Mouse (Mus musculus) left cerebral cortex, adult 9 months (tissue): ENCODE measurements around the gene C1qtnf5.
A peak's percentile ranks its signal among the peaks of the same experiment; 100 is the strongest.

ENCODE experiments used
- DNase-seq, 2 experiments: peaks; one replicate each; pipeline ENCODE4 v3.0.0; 2022; ENCODE audit warnings: low spot score in 2 of 2

C1qtnf5 gene

DNA sequence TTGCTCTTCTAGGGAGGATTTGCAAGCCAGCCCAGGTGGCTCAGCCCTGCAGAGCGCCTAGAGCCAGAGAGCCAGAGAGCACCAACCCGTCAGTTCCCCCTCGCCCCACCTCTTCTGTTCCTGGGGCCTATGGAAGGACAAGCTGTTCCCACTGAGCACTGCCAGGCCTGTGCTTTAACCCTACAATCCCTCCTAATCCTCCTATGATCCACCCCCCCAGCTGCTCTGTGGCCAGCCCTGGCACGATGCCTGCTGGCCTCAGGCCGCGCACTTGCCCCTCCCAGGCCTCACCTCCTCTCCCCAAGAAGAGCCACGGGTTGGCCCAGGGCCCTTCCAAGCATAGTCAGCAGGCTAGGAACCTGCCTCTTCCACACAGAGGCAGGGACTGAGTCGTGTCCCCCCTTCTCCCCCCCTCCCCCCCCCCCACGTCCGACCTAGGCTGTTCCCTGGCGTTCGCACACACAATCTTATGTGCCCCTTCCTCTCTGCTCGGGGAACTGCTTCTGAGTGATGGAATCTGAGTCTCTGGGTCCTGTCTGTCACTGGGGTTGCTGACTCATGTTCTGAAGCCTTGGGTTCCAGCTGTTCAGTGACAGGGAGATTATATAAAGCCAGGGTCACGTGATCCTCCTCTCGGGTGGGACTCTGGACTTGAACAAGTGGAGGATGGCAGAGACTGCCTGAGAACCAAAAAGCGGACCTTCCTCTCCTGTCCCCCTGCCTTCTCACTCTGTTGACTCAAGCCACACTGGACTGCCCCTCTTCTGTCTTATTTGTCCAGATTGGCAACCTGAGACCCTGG is 27.9 kb upstream of the C1qtnf5 start:
- DNase-seq, result peak in 1 of 2 experiments; percentile 46

DNA sequence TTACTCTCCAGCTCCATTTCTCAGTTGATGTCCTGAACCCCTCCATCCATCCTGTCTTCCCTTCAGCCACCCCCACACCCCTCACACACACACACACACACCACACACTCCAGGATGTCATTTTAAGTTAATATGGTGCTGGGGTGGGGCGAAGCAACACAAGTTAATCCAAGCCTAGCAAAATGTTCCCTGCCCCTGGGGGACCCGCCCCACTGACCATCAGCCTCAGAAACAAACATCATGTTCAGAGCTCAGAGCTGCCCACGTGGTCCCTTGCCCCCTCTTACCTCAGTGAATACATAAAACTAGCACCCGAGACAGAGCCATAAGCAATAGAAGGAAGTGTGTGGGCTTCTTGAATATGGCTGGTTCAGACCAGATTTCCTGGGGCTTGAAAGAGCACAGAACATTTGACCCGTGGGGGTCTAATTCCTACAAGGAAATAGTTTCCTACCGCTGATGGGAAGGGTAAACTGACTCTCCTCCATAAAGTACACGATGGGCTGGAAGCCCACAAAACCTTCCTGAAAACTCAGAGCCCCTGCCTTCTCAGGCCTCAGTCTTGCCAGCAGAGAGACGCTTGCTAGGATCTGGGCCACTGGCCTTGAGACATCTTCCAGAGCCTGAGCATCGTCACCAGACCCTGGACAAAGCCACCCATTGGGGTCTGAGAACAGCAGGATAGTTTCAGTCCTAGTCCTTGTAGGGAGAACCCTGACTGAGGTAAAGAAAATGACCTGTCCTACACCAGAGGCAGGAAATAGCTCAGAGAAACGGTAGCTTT is 26.9 kb upstream of the C1qtnf5 start:
- DNase-seq, result no peak

DNA sequence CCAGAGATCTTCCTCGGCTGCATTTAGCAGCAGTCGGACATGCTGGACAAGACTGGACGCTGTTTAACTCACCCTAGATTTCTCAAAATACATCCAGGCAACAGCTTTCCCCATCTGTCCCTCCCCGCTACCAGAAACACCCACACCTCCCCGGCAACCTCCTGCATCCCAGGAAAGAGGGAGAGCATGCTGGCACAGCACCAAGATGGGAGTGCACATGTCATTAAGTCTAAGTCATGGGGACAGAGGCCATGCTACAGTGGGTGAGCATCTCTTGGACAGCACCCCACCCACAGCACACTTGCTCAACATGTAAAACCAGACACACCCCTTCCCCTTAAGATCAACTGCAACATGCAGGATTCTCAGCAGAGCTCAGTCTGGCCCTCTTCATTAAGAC is 26.1 kb upstream of the C1qtnf5 start:
- DNase-seq, result peak in 1 of 2 experiments; percentile 71

DNA sequence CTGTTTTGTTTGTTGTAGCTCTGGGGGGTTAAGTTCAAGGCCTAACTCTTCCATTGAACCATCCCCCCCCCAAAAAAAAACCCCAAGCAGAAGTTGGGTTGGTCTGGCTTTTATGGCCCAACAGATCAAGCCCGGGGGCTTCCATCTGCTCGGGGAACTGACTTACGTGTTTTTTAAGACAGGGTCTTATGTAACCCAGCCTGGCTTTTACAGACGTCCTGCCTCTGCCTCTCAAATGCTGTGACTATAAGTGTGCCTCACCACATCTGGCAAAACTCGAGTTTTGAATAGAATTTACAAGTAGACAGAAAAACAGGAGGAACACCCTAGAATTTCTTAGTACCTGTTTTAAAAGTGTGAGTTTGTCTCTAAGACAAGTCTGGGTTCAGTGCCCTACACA is 25.5 kb upstream of the C1qtnf5 start:
- DNase-seq, result no peak

DNA sequence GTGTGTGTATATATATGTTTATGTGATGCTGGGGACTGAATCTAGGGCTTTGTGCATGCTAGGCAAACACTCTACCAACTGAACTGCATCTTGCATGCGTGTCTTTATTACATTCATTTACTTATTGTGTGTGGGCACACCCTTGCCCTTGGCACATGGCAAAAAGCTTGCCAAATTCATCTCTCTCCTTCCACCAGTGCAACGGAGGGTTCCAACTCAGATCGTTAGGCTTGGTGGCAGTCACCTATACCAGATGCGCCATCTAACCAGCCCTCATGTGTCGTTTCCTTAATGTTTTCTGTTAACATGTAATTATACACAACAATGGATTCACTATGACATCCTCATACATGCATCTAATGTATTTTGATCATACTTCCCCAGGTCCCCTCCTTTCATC is 24.8 kb upstream of the C1qtnf5 start:
- no peak for DNase-seq

DNA sequence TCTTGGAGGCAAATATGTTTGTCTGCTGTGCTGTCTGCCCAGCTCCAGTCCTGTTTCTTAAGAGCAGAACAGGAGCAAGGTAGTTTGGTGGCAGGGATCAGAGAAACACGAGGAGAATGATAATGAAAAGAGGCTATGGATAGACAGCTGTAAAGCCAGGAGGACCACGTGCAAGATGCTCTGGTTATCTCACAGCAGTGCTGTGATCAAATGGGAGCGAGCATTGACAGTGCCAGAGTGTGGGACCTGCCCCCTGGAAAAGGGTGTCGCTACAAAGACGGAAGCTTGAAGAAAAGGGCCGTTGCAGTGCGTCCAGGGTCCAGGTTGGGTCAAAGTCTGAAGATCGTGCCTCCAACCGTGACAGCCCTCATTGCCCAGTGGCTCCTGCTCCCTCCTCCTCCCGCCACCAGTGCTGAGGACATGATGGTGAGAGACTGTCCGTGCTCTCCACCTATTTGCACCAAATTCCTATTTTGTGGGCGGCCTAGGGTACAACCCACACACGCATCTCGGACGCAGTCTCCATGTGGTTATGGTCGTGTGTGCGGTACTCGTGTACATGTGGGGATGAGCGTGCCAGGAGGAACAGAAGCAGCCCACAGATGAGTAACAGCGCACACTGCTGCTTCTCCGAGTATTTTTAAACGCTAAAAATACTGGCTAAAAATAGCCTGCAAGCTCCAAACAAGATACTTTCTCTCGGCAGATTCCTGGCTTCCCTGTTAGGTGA is 23.5 kb upstream of the C1qtnf5 start:
- DNase-seq, result peak; percentile 89 to 91

DNA sequence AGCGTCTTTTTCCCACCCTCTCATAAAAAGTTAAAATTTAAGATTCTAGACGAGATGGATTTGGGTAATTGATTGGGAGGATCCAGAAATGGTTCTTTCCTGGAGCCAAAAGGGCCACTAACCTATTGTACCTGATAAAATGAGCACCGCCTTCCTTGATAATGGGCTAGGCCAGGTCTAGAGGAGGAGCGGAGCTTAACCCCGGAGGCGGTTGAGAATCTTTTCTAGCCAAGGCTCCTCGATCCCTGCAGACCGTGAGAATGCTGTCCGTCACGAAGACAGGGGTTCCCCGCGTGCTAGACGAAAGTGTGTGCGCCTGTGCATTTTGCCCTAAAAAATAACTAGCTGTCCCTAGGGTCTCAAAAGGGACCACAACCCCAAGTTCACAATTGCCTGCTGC is 22.8 kb upstream of the C1qtnf5 start:
- no peak for DNase-seq

DNA sequence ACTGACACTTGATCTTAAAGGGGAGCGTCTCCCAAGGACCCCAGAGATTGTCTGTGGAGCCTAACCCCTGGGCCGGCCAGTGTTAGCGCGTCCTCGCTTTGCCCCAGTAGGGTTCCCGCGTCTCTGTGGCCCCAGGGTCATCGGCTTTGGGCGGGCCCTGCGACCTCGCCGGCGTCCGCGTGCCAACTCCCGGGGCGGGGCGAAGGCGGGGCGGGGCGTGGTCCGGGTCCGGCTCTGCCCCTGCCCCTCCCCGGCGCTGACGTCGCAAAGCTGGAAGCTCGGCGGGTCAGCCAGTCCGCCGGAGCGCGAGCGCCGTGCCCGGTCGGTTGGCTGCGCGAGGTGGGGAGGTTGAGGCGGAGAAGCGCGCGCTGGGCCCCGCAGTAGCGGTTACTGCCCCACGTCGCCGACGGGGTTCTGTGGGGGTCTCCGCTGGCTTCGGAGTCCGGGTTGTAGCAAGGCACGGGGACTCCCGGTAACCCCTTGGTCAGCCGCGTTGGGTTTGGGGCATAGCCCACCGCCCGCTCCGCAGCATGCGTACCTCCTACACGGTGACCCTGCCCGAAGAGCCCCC is 22.3 kb upstream of the C1qtnf5 start:
- DNase-seq, result peak; percentile 81 to 87

DNA sequence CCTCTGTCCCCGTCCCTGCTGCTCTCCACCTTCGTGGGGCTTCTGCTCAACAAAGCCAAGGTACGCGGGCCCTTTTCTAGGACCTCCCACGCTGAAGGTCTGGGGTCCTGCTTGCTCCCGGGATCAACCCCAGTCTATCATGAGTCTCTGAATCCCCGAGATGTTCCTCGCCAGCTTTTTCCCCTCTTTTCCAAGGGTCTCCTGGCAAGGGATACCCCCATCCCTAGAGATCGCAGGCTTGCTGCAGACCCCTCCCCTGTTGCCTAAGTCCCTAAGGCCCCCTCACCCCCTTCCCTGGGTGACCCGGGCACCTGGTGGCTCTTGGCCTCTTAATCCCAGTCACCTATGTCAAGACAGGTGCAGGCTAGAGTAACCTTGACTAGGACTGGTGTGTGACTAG is 21.8 kb upstream of the C1qtnf5 start:
- no peak for DNase-seq

DNA sequence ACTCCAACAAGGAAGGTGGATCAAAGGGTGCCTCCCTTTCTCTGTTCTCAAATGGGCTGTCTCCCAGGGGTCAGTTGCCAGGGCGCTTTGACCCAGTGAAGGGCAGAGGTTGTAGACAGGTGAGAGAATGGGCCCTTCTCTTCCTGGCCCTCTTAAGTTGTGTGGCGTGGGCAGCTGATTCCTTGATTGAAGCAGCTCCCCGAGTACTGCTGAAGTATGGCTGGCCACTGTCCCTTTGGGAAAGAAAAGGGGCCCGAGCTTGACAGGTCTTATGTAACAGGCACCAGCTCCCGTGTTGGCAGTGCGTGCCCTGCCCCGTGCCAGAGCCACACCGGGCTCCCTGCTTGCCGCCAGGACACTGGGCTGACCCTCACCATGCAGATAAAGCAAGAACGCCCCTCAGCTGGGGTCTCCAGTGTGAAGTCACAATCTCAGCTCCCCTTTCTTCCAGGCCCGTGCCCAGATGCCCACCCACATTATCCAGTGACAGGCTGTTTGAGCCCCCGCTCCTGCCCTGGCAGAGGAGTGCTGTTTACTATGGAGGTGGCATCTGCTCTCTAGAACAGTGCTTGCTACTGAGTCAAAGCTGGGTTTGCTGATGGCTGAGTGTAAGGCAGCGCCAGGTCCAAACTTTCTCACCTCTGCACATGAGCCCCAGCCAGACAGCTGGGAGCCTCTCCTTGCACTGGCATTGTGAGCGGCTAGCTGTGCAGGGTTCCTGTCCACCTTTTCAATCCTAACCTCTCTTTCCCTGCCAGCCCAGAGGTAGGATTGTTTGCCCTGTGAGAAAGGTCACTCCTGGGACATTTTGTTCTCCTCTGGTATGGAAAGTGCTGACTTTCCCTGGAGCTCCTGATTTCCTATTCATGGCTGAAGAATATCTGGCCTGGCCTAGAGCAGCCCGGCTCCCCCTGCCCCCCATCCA is 21.0 kb upstream of the C1qtnf5 start:
- DNase-seq, result peak in 1 of 2 experiments; percentile 77

DNA sequence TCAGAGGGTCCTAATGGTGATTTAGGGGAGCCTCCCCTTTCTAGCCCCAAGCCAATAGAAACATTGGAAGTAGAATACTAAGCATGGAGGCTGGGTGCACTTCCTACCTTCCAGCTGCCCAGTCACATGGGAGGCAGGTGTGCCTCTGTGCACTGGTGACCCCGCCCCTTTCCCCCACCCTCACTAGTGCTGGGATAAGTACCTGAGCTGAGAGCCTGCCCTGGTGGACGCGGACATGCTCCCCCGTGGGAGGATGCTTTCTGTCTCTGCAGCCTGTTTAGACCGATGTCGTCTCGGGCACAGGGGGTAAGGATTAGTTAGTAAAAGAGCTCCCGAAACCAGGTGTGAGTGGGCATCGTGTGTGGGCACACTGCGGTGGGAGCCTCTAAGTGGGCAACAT is 20.1 kb upstream of the C1qtnf5 start:
- no peak for DNase-seq

DNA sequence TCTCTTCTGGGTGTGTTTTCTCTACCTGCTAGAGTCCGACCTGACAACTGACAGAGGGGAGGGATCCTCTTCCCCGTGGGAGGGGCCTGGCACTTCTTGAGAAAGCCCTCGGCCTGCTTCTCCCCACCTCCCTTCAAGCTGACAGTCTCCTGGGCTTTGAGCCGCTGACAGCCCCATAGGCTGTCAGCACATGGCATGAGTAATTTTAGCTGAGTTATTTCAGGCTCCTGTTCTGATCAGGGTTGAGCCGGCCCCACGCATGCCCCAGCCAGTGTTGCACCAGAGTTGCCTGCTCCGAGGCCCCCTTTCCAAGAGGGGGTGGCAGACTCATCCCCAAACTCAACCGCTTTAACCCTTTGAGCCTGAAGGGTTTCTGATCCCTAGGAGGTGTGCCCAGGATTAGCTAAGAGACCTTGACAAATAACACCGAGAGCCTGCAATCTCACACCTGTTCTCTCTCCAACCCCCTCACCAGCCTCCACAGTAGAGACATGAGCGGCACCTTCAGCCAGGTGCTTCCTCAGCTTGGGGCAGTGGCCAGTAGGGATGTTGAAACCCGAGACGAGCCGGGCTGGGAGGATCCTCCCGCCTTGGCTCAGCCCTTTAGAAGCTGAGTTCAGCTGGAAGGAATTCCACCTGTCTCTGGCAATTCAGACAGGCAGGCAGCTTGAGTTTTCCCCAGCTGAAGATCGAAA is 19.1 kb upstream of the C1qtnf5 start:
- DNase-seq, result peak in 1 of 2 experiments; percentile 76

DNA sequence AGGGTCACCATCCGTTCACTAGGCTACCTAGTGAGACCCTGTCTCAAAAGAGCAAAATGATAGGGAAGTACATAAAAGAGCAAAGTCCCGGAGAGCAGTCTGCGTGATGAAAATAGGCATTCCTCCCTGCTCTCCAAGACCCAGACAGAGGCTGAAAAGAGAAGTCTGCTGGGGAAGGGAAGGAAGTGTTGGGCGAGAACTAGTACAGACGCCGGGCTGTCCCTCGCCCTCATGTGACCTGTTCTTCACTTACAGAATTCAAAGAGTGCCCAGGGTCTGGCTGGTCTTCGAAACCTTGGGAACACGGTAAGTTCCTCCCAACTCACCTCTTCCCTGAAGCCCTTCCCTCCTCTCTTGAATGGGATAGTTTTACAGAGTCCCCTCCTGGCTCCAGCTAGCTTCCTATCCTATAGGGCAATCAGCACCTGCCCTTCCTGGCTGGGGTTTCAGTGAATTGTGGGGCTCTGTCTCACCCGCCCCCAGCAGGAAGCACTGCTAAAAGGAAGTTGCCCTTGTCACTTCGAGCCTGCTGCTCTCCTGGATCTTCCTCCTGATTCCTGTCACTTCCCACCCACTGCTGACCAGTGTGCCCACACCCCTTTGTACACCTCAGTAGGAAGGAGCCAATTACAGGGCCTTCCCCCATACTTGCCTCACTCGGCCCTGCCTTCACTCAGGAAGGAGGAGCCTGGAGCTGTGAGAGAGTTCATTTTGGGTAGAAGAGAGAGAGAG is 18.0 kb upstream of the C1qtnf5 start:
- no peak for DNase-seq

DNA sequence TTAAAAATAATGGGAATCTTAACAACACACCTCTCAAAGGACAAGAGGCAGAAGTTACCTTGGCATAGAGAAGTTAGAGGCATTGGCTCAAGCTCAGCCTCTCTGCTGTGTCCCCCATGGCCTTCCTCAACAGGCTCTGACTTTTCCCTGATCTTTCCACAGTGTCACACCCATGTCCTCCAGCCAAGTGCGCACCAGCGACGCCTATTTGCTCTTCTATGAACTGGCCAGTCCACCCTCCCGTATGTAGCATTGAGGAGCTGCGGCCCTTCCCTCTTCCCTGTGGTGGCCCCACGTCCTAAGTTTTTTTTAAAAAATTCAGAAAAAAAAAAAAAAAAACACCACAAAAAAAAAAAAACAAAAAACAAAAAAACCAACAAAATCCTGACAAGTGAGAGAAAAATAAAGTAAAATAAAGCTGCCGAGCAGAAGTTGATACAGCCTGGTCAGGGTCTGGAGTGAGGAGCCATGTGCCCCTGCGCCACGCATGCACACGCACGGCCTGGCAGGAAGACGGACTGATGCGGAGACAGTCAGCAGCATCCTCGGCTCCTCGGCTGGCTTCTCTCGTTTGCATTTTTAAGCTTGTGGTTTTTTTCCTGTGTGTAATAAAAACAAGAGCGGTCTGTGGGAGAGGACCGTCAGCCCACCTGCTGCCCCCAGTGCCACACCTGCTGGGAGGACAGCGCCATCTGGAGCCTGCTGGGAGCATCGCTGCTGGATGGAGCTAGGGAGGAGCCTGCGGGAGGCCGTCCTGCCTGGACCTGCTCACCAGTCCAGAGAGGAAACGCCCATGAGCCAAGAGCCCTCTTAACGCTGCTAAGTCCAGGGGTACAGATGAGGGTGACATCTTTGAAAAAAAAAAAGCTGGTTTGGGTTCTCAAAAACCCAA is 13.2 kb upstream of the C1qtnf5 start:
- peak in 1 of 2 experiments; percentile 88 for DNase-seq

DNA sequence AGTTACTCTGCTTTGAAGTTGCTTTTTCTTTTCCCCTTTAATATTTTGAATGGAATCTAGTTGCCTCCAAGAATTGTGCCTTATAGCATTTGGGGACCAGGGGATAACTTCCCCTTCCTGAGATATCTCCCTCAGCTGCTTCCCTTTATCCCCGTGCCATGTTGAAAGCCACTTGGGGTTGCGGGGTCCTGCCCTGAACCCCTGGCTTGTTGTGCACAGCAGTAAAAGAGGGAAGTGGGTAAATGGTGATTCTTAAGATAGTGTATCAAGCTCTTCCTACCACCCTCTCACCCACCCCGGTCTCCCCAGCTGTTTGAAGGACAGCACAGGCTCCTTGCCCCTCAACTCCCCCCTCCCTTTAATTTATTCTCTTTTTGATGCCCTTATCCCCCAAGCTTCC is 12.3 kb upstream of the C1qtnf5 start:
- DNase-seq, result no peak

DNA sequence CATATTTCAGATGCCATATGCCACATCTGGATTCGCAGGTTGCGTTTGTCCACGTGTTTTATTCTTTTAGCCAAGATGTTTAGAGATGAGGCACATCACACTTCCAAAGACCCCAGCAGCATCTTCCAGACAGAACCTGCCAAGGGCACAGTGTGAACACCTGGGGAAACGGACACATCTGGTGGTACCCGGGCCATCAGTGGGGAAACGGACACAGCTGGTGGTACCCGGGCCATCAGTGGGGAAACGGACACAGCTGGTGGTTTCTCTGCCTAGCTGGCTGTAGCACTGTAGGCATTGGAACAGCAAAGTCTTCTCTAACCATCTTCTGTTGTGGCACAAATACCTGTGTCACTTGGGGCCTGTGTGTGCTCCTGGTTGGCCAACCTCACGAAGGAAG is 11.3 kb upstream of the C1qtnf5 start:
- no peak for DNase-seq

DNA sequence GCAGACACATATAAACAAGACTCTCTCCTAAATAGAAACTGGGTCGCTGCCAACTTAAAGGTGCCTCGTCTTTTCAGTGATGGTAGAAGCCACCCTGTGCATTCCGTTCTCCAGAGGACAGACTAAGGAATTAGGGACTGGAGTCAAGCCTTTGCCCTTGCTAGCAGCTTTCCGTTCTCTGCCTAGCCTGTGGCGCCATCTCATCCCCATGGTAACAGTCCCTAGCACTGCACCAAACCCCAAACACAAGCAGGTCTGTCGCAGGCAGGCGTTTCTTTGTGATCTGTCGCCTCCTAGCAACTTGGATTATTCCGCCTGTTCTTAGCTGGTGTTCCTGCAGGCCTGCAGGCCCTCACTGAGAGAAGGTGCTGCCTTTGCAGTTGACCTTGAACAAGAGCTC is 10.5 kb upstream of the C1qtnf5 start:
- DNase-seq, result peak in 1 of 2 experiments; percentile 71

DNA sequence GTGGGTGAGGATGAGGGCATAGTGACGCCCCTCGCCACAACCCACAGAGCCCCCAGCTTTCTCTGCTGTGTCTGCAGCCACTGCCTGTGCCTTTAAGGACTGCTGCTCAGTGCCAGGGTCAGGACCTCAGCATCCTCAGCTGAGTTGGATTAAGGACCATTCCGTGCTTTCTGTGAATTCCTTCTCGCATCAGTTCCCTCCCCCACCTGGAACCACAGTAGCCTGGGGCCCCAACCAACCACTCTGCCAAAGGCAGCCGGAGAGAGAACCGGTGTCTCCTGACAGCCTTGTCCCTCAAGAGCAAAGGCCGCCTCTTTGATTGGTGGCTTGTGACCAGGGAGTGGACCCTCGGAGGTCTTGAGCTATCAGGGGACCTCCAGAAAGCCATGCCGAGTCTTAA is 5.6 kb upstream of the C1qtnf5 start, which contains the start of gene Mfrp:
Gene Mfrp, plus strand, starts transcription at position 240 of the 400 bp plus-strand sequence.
- no peak for DNase-seq

DNA sequence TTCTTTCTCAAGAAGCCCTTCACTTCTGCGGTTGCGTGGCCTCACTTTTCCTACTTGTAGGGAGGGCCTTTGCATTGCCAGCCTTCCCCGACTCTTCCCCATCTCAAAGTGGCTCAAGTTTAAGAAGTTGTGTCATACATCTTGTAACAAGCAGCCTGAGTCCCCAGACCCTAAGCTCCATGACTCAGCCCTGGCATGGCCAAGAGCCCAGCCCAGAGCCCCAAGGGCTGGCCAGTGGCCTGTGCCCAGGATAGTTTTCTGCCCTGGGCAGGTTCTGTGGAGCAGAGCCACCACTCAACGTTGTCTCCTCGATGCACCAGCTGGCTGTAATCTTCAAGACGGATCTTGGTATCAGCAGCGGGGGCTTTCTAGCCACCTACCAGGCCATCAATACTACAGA is 2.2 kb upstream of the C1qtnf5 start:
- DNase-seq, result no peak
